Mouse (Mus musculus) brain, embryonic 18.5 days (tissue): ENCODE measurements around the gene Asphd2.

ENCODE experiments used
- DNase-seq: peaks from one replicate; pipeline ENCODE4 v3.0.0-alpha.2; 2012; ENCODE audit warnings: low read depth, low spot score

Gene Asphd2

GRCm38 (mm10) chr5:112391002-112391401, 3.7 kb downstream of the Asphd2 start:
- no peak for DNase-seq

DNA sequence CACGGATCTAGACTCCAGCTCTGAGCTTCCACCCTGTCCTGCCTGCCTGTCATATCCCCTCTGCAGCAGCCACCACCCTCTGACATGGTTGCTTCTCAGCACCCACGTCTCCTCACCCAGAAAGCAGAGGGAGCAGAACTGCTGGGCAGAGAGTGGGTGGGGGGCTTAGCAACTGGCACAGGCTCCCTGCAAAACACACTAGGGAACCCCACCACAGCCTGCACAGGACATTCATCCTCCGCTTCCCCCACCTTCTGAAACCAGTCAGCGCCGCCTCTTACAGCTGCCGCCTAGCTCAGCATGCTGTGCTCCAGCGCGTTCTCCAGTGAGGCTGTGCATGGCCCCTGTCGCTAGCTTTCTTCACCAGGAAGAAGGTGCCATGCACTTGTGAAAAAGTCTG, 5.3 kb downstream of the Asphd2 start:
- no peak for DNase-seq

DNA sequence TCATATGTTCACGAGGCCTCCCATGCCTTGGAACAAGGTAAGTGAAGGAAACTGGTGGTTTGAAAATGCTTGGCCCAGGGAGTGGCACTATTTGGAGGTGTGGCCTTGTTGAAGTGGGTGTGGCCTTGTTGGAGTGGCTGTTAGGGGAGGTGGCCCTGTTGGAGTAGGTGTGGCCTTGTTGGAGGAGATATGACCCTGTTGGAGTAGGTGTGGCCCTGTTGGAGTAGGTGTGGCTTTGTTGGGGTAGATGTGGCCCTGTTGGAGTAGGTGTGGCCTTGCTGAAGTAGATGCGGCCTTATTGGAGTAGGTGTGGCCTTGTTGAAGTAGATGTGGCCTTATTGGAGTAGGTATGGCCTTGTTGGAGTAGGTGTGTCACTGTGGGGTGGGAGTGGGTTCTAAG, 8.7 kb downstream of the Asphd2 start:
- no peak for DNase-seq

- DNase-seq = no peak
These were observed 9.7 kb downstream of the Asphd2 start for GRCm38 (mm10) chr5:112384805-112385472.

DNA sequence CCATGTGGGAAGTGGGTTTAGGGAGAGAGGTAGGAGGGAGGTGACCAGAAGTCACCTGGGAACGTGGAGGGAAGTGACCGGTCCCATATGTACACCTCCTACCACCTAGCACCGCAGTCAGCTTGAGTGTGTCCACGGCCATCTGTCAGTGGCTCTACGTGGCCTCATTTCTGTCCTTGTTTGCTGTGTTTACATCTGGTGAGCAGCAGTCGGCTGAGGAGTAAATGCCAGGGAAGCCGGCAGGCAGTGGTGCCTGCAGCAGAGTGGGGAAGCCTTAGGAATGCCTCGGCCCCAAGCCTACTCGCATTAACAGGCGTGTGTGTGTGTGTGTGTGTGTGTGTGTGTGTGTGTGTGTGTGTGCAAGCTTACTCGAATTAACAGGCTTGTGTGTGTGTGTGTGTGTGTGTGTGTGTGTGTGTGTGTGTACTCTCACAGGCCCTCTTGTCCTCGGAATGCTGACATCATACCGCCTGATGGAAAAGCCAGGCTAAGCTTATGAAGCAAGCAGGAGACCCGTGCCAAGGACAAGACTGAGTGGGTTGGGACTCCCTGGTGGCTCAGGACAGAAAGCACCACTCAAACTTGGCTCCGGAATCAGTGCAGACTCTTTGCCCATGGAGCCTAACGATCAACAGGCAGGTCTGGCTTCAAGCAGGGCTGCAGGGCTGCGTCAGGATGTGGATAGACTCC, 11.9 kb downstream of the Asphd2 start:
- no peak for DNase-seq

GRCm38 (mm10) chr5:112382042-112382441, 12.6 kb downstream of the Asphd2 start:
- no peak for DNase-seq

DNA sequence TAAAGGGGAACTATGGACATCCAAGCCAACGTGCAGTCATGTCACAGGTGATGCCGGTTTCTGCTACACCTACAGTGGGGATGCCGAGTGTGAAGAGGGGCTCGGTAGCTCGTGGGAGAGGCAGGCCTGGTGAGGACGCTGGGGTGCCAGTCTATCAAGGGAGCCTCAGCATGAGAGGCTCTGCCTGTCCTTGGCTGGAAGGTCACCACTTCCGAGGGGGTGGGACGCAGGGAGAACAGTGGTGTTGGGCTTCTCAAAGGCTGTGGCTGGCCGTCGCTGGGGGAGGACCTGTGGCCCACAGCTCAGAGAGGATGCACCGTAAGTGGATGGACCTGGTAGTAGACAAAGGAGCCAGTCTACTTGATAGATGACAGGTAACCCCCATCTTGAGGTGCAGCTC, 13.5 kb downstream of the Asphd2 start:
- DNase-seq = no peak

DNA sequence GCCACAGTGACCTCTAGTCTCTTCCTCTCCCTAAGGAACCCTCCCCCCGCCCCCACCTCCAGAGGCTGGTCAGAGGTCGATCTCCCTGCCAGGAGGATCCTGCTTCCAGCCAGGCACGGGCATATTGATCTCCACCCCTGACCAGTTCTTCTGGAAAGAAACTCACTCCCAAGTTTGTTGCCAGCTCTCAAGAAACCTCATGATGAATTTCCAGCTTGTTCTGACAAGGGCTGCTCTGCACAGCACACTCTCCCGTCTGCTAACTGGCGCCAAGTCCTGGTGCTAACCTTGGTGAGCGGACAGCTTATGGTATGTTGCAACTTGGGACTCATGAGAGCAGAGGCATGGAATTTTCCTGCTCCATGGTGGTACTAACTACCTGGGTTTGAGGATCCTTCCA, 15.9 kb downstream of the Asphd2 start:
- no peak for DNase-seq

DNA sequence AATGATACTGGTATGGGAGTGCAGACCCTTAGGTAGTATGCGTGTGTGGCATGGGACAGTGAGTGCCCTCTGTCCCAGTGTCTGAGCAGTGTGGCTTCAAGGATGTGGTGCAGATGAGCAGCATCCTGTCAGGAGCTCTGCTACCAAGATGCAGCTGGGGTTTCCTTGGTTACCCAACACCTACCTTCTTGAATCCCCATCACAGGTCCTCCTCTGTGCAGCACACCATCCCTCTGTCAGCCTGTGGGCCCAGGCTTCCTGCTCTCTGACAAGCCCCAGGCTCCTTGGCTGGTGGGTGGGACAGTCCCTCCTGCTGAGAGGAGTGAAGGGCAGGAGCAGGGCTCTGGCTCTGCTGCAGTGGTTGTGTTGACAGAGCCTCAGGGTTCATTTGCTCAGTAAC, 17.3 kb downstream of the Asphd2 start:
- no peak for DNase-seq

- DNase-seq = no peak
These were observed 18.6 kb downstream of the Asphd2 start for GRCm38 (mm10) chr5:112376111-112376510.

DNA sequence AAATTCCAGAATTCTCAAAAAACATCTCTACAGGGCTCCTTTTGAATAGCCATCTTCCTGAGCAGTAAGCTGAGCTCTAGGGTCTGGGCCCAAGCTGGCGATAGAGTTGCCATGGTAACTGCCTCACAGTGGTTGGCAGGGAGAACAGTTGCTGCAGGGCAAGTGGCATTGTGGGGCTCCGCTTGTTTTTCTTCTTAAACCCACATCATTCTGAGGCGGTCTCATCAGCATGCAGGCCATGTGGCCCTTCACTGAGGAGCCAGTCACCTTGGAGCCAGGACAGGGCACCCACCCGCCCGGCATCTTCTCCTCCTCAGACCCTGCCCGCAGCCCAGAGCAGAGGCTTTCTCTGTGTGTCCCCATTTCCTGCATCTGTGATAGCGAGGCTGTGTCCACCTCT, 22.7 kb downstream of the Asphd2 start:
- DNase-seq = peak; percentile 84

DNA sequence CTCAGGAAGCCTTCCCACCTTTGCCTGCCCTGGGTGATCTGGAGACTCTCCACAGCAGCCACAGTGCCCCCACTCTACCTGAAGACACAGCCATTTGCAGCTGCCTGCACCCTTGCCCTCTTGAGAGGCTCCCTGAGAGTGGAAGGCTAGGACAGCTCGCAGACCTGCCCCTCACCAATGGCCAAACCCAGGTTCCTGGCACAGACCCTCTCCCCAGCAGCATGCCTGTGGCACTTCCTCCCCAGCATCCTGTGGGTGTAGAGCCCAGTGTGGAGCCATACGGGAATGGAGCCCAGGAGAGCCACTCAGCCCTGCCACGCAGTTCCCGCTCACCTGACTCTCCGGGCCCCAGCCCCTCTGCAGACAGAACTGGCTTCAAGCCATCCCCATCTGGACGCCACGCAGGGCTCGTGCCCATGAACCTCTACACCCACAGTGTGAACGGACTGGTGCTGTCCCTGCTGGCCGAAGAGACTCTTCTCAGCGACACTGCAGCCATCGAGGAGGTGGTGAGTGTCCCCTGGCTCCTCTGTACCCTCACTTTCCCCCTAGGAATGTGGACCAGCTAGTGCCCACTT, 24.3 kb downstream of the Asphd2 start:
- DNase-seq = no peak

- no peak for DNase-seq
These were observed 25.3 kb downstream of the Asphd2 start for GRCm38 (mm10) chr5:112369326-112369725.

- DNase-seq = no peak
These were observed 26.0 kb downstream of the Asphd2 start for GRCm38 (mm10) chr5:112368666-112369065.

GRCm38 (mm10) chr5:112367929-112368328, 26.7 kb downstream of the Asphd2 start:
- DNase-seq = no peak

GRCm38 (mm10) chr5:112367338-112367737, 27.3 kb downstream of the Asphd2 start:
- no peak for DNase-seq

DNA sequence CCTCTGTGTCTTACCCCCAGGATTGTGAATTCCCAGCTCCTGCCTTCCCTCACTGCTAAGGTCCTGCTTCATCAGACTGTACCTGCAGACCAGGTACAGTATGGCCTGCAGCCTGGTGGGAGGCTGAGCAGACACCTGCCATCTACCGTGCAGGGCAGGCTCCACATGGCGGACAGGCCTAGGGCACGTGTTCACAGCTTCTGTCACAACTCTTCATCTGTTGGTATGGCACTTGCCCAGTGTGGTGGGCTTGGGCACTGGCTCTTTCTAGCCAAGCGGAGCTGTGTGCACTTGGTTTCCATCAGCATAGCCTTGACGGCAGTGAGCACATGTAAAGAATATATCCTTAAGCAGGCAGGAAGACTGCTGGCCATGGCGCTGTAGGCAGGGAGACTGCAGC, 27.8 kb downstream of the Asphd2 start:
- DNase-seq = no peak

DNA sequence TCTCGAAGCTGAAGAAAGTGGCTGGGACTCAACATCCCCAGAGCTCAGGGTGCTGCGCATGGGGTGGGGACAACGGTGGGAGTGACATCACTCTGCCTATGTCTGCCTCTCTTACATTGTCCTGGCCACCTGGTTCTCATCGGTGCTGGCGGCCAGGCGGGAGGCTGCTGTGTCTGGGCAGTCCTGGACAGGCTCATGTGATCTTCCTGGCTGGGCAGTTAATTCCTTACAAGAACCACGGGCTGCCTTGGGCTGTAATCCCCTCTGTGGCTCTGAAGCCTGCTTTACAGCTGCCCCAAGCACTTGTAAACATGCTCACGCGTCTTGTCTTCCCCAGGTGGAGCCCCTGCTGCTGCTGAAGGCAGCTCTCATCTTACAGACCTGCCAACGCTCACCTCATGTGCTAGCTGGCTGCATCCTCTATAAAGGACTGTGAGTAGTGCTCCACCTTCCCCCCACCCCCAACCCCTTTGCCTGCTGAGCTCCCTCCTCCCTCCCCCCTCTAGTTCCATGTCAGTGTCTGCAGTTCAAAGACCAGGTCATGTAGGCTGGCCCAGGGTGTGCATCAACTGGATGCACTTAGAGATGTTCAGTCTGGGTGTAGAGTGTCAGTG, 30.4 kb downstream of the Asphd2 start:
- DNase-seq = no peak

GRCm38 (mm10) chr5:112360077-112360476, 34.6 kb downstream of the Asphd2 start:
- no peak for DNase-seq

DNA sequence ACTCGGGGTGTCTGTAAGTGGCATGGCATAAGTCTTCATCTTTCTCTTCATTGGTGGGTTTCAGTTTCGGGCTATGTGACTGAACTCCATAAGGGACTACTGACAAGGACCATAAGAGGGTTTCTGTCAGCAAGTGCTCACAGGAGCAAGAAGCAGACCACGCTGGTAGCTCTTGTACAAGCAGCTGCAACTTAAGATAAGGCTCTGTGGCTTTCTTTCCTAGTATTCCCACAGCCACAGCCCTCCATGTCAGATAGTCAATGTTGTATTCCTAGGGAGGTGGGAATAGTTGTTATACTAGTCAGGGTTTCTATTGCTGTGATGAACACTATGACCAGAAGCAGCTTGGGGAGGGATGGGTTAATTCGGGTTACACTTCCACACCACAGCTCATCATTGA, 35.1 kb downstream of the Asphd2 start:
- DNase-seq = no peak

DNA sequence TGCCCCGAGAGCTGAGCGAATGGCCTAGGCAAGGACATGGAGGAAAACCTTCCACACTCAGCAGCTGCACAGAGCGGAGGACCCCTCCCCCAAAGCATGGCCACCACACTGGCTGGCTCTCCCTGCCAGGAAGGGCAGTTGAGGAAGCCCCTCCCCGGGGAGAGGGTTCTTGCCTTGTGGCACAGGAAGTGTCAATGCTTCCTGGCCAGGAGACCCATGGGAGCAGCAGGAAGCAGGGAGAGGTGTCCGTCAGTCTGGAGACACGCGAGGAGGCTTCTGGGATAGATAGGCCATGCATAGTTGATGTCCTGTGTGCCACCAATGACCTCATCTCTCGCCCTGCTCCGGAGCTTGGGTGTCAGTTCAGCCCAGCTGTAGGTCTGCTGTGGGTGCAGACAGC, 38.3 kb downstream of the Asphd2 start:
- DNase-seq = no peak

DNA sequence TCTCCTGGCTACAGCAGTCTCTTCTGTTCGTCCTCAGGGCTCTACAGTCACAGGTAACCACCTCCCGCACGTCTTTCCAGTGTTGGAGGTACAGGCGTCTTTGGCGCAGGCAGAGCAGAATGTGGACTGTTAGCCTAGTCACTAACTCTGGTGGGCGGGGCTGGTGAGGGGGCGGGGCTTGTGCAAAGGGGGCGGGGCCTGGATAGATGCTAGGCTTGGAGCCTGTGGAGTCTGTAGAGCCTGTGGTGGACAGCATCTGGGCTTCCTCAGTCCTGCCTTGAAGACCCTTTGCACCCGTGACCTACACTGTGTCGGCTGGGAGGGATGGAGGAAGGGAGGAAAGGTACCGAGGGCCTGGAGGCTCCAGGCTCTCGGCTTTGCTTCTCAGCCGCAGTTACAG, 38.8 kb downstream of the Asphd2 start, which contains the start of gene Gm6583:
Gm6583 (minus strand) TSS at position 124 of the 400 bp plus-strand sequence.
- DNase-seq = no peak

DNA sequence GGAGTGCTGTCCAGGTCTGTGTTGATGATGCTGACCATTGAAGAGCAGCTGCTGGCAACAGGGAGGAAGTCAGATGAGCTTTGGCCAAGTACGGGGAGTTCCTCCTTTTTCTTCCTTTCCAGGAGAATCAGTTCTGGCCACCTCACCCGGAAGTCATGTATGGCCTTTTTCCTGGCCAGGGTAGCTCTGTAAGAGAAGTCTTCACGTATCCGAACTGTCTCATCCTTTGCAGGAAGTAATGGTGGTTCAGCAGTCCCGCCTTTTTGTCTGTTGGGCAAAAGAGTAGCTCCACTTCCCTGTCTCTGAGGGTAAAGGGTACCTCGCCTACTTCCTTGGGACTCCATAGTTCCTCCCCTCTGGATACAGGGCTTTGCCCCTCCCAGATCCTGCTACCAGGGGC, 39.2 kb downstream of the Asphd2 start:
- DNase-seq = no peak
